Mouse (Mus musculus) kidney, adult 2 months (tissue): ENCODE measurements around the gene Ucn3. TPM values are rescaled to one million over a fixed set of nuclear protein-coding genes. Genes with fewer than 3 reads are reported as not detected.

ENCODE experiments used
- DNase-seq: peaks from one replicate; pipeline ENCODE4 v3.0.0; 2021
- H3K27ac ChIP-seq: fragments of 200-500 bp; 2 replicates; pipeline ENCODE4 v1.5.1; 2012; ENCODE audit warnings: low read depth, low read length, control low read depth, inconsistent platforms; ENCODE audit not compliant: insufficient read depth
- H3K27me3 ChIP-seq: fragments of 200-500 bp; replicated peaks from 2 replicates; pipeline ENCODE4 v1.6.1; 2012; ENCODE audit warnings: mild to moderate bottlenecking, moderate library complexity, low read length, inconsistent platforms; ENCODE audit not compliant: control insufficient read depth, insufficient read depth
- H3K36me3 ChIP-seq: fragments of 200-500 bp; 2 replicates; pipeline ENCODE4 v1.6.1; 2012; ENCODE audit warnings: mild to moderate bottlenecking, moderate library complexity, low read length, inconsistent platforms; ENCODE audit not compliant: control insufficient read depth, insufficient read depth
- H3K4me1 ChIP-seq: fragments of 200-500 bp; 2 replicates; pipeline ENCODE4 v1.6.1; 2011; ENCODE audit warnings: low read length; ENCODE audit not compliant: control insufficient read depth, insufficient read depth
- H3K4me3 ChIP-seq: fragments of 200-500 bp; 2 replicates; pipeline ENCODE4 v1.5.1; 2011; ENCODE audit warnings: mild to moderate bottlenecking, low read depth, low read length, control low read depth; ENCODE audit not compliant: insufficient read depth
- CTCF ChIP-seq: fragments of 200-500 bp; conservative IDR thresholded peaks from 2 replicates; pipeline ENCODE4 v1.5.1; 2011; ENCODE audit warnings: low read depth, mild to moderate bottlenecking, control low read depth, low read length, moderate library complexity, mixed read lengths; ENCODE audit not compliant: insufficient read depth, insufficient read length
- POLR2A ChIP-seq: fragments of 200-500 bp; IDR thresholded peaks from one replicate; pipeline ENCODE4 v1.6.1; 2011; ENCODE audit warnings: low read depth, low read length, control low read depth
- WGBS: fragments of 180-500 bp; shearing (Covaris S2); methylation state at CpG from one replicate; pipeline ENCODE4 v1.1.7; 2018; 5-methylcytosine and 5-hydroxymethylcytosine counted together
- polyA plus RNA-seq: library from polyadenylated mRNA; depleted of rRNA; stranded (reverse); fragments of >200 nt; gene quantifications from 2 replicates; pipeline ENCODE4 v1.2.3, GENCODE M21; 2012; rRNA removed

Gene Ucn3
- polyA plus RNA-seq = not detected in 2 replicates

- no peak for TF ChIP-seq CTCF
- TF ChIP-seq POLR2A = no peak
- DNase-seq = no peak
- no peaks in the 10 kb centered on the region for H3K4me1 ChIP-seq
- H3K27me3 ChIP-seq = no peaks in the 10 kb centered on the region
- 45% methylated on average over 2 of the region's 2 CpGs for WGBS
- H3K27ac ChIP-seq = no peak within 1 kb of the TSS
- no peak within 1 kb of the TSS for H3K4me3 ChIP-seq
- no peaks in the 10 kb centered on the region for H3K36me3 ChIP-seq
Observed at GRCm38 (mm10) chr13:3945249-3945648, at the start of gene Ucn3. TSS of gene Ucn3 (minus strand) at chr13:3945349.

DNA sequence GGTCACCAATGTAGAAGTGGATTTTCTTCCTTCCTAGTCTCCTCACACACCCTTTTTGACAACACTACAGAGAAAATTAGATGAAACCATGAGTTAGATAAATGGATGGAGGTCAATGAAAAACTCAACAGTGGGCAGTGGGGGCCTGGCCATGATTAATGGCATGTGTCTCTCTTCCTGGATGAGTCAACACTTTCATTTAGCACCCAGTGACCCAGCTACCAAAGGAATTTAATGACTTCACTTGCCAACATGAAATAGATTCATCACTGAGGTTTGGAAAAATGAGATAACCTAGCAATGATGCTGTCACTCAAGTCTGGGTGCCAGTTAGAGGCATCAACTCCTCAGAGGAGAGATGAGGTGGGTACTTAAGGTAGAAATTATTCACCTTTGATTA, 46.9 kb upstream of the Ucn3 start:
- Histone ChIP-seq H3K4me3 (no peak overlapping the region), H3K36me3 (no peaks in the 10 kb centered on the region), H3K4me1 (no peaks in the 10 kb centered on the region), H3K27ac (no peak overlapping the region), H3K27me3 (no peaks in the 10 kb centered on the region)
- no peak for DNase-seq
- TF ChIP-seq CTCF = no peak
- no peak for TF ChIP-seq POLR2A

DNA sequence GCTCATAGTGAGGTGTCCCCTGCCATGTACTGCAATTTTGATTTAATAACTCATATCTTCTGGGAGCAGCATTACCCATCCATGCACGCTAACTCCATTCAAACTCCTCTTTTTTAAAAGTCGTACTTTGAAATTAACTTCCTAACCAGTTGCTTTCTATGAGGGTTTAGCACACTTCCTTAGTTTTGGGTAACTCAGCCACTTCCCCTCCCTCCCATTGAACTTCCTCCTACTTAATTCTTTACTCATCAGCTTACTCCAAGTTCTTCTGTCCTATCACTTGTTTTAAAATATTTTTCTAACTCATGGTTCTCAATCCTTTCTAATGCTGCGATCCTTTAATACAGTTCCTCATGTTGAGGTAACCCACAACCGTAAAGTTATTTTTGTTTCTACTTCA, 23.7 kb upstream of the Ucn3 start:
- 86% methylated on average over 4 of the region's 4 CpGs for WGBS
- Histone ChIP-seq H3K27ac (no peak overlapping the region), H3K4me3 (no peak overlapping the region), H3K36me3 (no peaks in the 10 kb centered on the region), H3K4me1 (no peaks in the 10 kb centered on the region), H3K27me3 (no peaks in the 10 kb centered on the region)
- DNase-seq = no peak
- TF ChIP-seq POLR2A = no peak

DNA sequence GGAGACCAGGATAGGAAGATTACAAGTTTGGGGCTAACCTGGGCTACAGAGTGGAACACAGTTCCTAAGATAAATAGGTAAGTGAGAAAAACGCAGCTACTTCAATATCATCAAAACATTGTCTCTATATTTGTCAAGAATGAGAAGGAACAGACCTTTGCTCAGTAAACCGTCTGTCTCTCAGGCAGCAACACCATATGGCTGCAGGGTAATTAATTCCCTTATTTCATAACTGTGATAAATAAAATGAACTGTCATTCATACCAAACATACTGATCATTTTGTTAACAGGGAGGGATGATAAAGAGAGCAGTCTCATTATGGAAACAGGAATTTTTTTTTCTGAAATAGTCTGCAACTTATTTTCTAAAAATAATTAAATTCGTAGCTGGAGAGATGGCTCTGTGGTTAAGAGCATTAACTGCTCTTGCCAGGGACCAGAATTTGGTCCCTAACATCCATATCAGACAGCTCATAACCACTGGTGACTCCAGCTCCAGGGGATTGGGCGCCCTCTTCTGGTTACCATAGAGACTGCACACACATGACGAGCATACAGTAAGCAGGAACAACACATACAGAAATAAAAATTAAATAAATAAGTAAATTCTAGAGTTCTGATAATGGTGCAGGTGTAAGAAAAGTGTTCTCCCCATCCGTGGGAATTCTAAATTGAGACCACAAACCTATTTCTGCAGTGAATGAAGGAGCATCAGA, 6.2 kb upstream of the Ucn3 start:
- DNase-seq = no peak
- 84% methylated on average over 6 of the region's 6 CpGs for WGBS
- TF ChIP-seq POLR2A (no peak), CTCF (no peak)
- Histone ChIP-seq H3K27ac (no peak overlapping the region), H3K36me3 (no peaks in the 10 kb centered on the region), H3K4me1 (no peaks in the 10 kb centered on the region), H3K4me3 (no peak overlapping the region), H3K27me3 (no peaks in the 10 kb centered on the region)

- no peaks in the 10 kb centered on the region for H3K4me1 ChIP-seq
- TF ChIP-seq CTCF = no peak
- no peak for TF ChIP-seq POLR2A
- H3K4me3 ChIP-seq = no peak overlapping the region
- DNase-seq = no peak
- H3K36me3 ChIP-seq = no peaks in the 10 kb centered on the region
- H3K27me3 ChIP-seq = no peaks in the 10 kb centered on the region
- 90% methylated on average over 4 of the region's 4 CpGs for WGBS
- H3K27ac ChIP-seq = no peak overlapping the region
Observed at GRCm38 (mm10) chr13:3949477-3949876, 4.3 kb upstream of the Ucn3 start.

- TF ChIP-seq POLR2A (no peak), CTCF (no peak)
- WGBS = 82% methylated on average over 4 of the region's 4 CpGs
Observed at GRCm38 (mm10) chr13:3947267-3947666, 2.1 kb upstream of the Ucn3 start.

DNA sequence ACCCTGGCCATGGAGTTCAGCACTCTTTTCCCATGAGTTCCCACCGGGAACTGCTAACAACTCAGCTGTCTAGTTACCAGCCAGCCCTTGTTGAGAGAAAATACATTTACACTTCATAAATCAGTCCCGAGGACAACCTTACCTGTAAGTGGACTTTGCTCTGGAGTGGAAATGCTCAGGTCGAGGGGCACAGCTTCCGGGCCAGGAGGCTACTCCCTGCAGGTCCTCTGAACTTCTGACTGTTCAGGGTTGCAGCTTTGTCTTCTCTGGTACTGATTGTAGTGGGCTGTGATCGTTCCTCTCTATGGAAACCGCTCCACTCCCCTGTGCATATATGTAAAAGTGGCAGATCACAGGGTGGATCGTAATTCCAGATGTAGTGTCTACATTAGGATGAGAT, 450 bp downstream of the Ucn3 start:
- DNase-seq = peak; percentile 5
- Histone ChIP-seq H3K27me3 (no peaks in the 10 kb centered on the region), H3K27ac (no peak overlapping the region), H3K36me3 (no peaks in the 10 kb centered on the region), H3K4me3 (no peak overlapping the region), H3K4me1 (no peaks in the 10 kb centered on the region)
- TF ChIP-seq CTCF = no peak
- TF ChIP-seq POLR2A = no peak
- WGBS = 30% methylated on average over 7 of the region's 7 CpGs

More at GRCm38 (mm10) chr13:3947267-3947666, 2.1 kb upstream of the Ucn3 start:
- Histone ChIP-seq H3K4me3 (no peak overlapping the region), H3K27ac (no peak overlapping the region), H3K27me3 (no peaks in the 10 kb centered on the region), H3K4me1 (no peaks in the 10 kb centered on the region), H3K36me3 (no peaks in the 10 kb centered on the region)
- DNase-seq = no peak
